Mouse (Mus musculus) erythroid progenitor cell, adult 5-6 weeks (primary cell): ENCODE data around the gene Chn2. TPM values are rescaled to one million over a fixed set of nuclear protein-coding genes. Genes with fewer than 3 reads are reported as not detected.

ENCODE experiments used
- ATAC-seq: replicated peaks from 2 replicates; pipeline ENCODE4 v1.8.0; 2016; ENCODE audit warnings: moderate number of reproducible peaks, mild to moderate bottlenecking, moderate TSS enrichment, inconsistent platforms; ENCODE audit not compliant: poor library complexity, low FRiP score, severe bottlenecking
- total RNA-seq, 2 experiments: library from RNA; stranded (forward) in 1 of 2; stranded (reverse) in 1 of 2; fragments of 150-400 nt in 1 of 2; fragments of 186-747, 209-891 nt in 1 of 2; gene quantifications; 2 replicates each; pipeline versions ENCODE4 v1.2.3 to v1.2.4; 2015 to 2017; ENCODE audit warnings: low replicate concordance in 2 of 2

Gene Chn2
- total RNA-seq (2015; ENCODE audit: low replicate concordance) (6.7 and 7.9 TPM in 2 replicates), total RNA-seq (2017; ENCODE audit: low replicate concordance) (3.9 and 4.8 TPM in 2 replicates)

DNA sequence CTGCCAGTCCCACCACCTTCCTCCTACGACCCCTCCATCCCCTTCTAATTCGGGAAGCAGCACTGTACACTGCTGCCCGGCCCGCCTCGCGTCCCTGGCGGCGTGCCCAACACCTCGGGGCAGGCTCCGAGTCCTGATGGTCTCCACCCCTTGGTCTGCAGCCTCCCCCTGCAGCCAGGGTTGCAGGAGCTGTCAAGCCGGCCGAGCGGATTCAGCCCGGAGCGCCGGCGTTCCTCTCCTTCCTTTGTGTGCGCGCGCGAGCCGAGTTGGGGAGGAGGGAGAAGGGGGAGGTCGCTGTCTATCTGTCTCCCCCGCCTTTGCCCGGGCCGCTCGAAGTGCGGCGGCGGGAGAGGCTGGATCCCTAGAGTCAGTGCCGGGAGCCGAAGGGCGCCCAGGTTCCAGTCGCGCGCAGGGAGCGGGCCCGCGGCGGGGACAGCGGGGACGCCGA, at the start of gene Chn2:
Chn2 (plus strand) TSS at position 198 of the 448 bp plus-strand sequence.
- no peak for ATAC-seq

DNA sequence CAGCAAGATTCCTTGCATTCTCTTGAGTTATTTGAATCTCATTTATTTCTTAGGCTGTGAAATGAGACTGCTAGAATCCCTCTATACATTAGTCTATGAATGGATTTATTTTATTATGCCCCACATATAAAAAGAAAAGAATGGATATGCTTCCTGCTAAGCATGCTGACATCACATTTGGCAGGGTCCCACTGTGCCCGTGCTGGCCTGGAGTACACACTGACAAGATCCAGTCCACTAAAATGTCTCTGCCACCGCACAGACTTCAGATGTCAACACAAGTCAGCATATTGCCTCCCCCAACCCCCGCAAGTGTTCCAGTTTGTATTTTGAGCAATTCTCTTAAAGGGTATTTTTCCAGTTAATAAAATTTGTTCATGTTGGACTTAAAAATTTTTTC, 47.0 kb upstream of the Chn2 start:
- ATAC-seq = no peak

DNA sequence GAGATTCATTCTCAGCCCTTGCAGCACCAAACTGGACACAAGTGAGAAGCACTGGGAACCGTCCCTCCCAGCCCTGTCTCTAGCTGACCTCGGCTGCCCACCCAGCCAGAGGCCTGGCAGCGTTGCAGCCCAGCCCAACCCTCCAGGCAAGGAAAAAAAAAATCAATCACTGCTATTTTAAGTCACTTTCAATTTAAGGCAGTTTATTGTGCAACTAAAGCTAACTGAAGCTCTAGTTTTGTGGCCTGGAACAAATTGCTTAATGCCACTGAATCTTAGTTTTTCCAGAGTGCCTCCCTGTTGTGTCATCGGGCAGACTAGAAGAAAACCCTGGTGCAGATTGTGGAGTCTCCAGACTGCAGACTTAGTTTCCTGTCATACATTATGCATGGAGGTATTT, 43.8 kb upstream of the Chn2 start:
- no peak for ATAC-seq

DNA sequence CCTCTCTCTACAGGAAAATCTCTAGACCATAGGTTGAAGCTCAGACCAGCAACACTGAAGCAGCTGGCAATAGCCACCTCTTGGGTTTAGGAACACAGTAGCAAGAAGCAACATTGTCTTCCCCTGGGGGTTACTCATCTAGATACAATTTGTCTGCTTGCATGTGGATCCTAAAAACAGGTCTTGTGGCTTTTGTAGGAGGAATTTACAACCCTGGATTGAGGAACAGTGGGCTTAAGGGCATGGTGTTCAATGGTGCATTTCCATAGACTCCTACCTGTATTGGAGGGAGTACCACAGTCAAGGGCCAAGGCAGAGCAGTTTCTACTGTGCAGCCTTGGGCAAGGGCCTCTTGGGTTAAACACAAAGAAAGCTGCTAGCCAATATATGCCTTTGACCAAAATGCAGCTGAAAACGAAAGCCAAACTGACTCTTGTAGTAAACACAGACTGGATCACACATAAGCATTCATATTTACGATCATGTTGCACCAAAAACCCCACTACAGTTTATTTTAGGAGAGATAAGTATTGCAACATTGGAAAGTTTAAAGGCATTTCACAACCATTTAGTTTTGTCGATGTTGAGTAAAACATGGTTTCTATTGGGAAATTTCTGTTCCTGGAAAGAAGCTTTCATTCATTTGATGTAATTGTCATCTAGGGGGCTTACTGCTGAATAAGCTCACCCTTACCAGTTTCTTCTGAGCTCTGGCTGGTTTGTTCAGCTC, 43.0 kb upstream of the Chn2 start:
- no peak for ATAC-seq

DNA sequence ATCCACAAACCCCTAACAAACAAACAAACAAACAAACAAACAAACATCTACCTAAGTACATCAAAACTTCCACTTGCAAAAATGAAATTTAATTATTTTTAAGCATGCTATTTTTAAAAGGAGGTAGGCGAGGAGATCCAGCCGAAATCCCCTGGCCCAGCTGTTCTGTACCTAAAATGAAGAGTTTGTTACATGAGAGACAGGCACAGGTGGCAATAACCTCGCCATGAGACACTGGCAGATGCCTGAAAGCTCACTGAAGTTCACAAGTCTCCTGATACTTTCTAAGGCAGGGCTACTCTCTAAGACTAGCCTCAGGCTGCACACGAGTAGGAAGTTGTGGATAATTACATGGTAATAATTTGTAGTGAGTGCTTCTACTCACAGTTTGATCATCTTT, 34.1 kb upstream of the Chn2 start:
- no peak for ATAC-seq

DNA sequence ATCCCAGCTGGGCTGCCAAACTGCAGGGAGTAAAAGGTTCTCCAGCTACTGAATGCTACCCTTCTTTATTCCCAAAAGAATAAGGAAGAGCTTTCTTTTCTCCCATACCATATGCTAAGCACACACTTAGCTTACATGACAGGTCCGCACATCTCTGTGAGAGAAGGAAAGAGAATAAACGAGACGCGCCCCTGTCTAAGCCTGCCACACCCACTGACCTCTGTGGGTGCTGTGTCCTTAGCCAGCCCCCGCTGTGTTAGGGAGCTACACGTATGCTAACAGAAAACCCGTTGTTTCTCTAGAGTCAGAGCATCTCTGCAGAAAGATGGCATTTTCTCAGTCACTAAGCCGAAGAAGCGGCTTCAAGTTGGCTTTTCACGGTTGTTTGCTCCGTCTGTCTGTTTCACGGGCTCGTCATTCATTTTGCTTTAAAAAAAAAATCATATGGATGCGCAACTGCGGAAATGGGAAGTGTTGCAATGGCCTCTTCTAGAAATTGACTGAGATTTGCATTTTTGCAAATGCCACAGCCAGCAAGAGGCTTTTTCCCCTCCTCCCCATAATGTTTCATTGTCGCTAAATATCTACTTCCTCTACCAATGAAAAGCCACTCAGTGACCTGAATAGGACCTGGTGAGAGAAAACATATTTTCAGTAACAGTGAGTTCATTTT, 30.8 kb upstream of the Chn2 start:
- no peak for ATAC-seq

DNA sequence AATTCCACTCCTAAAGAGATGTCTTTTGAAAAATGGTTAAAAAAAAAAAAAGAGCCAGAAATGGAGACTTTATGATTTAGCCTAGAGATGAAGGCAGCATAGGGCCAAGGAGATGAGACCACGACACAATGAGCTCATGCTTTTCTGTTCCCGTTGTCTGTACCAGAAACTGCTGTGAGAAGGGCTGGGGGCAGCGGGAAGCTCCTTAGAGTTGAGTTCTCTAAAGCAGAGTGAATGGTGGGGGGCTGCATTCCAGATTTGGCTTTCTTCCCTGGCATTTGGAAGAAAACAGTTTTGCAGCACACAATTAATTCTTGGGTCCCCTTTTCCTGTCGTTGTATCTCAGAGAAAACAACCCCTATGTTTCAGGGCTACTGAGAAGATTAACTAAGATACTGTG, 30.1 kb upstream of the Chn2 start:
- no peak for ATAC-seq

DNA sequence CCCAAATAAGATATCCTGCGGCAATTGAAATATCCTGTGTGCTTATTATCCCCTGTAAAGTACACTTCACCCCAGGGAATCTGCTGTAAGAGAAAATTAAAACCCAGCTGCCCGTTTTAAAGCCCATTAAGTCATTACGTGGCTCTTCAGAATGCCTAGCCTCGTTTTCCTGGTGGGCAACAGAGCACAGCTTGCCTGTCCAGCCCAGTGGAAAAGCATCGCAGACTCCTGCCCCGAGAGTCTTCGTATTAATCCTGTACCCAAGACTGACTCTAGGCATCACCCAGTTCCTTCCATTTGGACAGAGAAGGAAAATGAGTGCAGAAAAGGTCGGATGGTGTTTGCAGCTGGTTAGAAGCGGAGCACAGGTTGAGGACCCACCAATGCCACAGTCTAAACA, 29.0 kb upstream of the Chn2 start:
- ATAC-seq = no peak

DNA sequence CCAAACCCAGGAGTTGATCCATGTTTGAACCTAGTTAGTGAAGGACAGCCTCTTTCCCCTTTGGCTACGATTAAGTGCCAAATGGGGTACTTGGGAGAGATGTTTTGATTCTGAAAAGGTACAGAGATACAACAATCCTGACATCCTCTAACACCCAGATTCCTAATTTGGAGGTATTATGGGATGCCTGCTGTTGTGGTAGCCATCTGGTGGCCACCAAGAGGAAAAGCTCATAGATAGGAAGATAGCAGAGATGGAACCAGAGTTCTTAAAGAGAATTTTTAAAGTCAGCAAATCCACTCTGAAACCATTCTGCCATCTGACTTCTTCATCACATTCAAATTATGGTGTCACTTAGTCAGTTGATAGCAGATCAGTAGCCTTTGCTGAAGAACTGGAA, 27.2 kb upstream of the Chn2 start:
- no peak for ATAC-seq

DNA sequence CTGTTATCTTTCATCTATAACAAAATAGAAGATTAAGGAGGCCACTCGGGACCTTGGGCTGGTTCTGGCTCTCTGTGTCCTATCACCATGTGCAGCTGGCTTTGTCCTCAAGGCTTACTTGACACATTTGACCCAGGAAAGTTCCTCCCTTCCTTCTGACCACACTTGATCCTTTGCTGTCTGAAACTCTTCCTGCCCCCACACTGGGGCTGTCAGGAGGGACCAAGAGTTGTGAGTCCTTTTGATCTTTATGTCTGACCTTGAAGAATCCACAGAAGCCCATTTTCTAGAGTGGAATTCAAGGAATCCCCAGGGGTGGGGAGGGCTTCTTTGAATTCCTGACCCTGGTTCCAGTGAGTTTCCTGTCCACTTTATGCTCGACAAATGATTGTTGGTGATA, 21.3 kb upstream of the Chn2 start:
- ATAC-seq = no peak

DNA sequence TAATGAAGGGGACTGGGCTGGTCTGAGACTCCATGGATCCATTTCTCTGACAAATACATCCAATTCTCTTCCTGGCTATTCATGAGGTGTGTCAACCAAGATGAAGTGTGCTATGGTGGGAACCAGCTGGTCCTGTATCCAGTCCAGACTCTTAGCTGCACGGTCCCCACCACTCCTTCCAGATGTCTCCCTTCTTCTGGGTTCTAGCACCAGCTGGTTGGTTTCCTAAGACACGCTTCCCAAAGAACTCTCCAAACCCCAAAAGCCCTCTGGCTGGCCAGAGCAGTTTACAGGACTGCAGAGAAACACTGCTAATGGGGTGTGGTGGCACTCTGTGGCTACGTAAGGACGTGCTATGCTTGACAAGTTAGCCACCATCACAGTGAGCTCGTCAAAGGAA, 20.5 kb upstream of the Chn2 start:
- ATAC-seq = no peak

DNA sequence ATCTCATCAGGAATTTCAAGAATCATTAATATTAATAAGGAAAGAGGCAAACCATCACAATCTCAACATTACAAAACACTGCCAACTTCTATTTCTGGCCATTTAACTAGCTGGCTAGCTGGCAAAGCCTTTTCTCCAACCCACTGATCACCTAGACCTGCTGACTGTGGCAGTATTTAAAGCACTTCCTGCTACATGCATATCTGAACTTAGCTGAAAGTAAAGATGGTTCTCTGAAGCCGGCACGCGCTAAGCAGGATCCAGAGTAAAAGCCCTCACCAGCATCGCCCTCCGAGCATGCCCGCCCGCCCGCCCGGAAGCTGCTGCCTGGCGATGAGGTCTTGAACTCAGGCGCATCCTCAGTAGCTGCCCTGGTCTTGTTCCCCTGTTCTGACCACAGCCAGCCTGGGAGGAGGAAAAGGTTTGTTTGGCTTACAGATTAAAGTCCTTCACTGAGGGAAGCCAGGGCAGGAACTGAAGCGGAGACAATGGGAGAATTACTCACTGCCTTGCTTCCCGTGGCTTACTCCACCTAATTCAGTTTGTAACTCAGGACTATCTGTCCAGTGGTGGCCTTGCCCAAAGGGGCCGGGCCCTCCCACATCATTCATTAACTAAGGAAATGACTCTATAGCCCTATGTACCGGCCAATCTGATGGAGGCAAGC, 18.1 kb upstream of the Chn2 start:
- ATAC-seq = no peak

DNA sequence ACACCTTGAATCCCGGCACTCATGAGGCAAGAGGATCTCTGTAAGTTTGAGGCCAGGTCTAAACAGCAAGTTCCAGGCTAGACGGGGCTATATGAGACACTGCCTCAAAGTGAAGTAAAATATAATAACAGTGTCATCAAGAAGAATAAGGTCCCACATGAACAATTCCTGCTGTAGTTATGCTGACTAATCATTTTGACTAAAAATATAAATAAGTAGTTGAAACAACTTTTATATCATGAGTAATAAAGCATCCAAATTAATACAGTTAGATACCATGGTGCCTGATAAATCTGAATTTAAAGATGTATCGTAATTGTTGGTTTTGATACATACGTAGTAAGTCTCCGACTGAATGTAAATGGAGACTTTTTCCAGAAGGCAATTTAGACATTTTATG, 15.5 kb upstream of the Chn2 start:
- ATAC-seq = no peak

DNA sequence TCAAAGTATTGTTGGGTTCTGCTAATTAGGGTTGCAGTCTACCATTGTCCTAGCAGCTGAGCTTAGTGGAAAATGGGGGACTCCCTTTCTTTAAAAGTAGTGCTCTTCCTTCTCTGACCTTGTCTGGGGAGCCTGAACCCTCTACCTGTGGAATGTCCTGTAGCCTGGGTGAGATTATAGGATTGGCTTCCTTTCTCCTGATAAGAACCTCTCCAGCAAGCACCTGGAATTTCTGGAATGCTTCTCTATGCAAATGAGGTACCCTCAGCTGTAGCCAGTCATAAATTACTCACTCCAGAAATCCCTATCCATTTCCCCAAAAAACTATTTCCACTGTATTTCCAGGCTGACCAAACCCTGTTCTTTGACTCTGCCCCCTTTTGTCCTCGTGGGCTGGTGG, 10.6 kb upstream of the Chn2 start:
- no peak for ATAC-seq

DNA sequence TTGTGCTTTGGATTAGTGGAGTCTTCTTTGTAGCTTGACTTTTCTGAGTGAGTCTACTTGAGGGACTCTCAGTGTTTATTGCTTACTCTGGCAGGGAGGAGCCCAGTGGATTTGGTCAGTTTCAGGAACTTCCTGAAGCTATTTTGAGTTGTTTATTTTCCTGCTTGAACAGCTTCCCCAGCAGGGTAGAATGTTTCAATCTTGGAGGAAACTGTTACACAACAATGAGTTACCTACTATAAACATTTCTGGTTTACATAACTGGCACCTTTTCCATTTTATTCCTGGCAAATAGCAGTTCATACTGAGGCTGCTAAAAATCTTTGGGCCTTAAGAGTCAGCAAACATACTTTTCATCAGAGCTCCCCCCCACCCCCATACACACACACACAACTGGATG, 9.0 kb upstream of the Chn2 start:
- ATAC-seq = no peak

DNA sequence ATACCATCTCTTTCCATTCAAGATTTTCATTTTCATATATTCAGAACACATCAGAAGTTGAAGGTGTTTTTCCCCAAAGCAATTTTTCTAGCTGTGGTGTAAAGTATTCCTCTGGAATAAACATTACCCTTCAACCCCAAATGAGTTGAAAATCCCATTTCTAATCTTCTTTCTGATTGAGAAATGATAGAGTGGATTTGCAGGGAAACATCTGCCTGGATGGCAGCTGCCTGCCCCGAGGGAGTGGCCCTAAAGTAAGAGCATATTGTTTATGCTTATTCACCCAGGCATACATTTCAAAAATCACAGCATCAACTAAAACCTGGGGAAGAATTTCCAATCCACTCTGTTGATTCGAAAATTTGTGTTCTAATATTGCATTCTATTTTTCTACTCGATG, 8.6 kb upstream of the Chn2 start:
- no peak for ATAC-seq

DNA sequence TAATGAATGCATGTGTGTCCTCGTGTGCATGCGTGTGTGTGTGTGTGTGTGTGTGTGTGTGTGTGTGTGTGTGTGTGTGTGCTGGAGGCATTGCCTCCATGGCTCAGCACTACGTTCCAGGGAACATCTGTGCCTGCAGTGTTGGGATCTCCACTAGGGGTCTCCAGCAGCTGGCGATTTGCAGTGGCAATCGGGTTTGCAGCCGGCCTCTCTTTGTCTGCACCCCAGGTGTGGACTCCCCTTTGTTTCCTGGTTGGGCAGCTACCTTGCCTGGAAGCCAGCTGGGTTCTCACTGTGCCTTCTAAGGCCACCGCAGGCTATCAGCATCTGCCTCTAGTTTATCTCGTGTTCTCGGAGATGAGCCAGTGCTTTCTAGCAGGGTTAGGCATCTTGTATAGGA, 4.9 kb upstream of the Chn2 start:
- ATAC-seq = no peak

DNA sequence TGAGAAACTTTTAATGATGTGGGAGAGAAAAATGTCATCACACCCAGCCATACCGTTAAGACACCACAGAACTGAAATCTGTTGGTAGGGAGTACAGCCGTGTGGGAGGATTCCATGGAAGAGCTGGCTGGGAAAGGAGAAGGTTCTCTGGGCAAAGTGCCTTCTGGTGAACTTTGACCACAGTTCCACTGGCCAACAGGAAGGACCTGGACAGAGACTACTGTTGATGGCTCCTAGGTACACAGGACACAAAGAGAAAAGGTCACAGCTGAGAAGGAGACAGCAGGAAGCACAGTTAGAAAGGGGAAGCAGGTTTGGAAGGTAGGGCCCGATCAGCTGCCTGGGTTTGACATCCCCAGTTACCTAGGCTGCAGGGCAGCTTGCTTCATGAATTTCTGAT, 3.8 kb upstream of the Chn2 start:
- no peak for ATAC-seq

DNA sequence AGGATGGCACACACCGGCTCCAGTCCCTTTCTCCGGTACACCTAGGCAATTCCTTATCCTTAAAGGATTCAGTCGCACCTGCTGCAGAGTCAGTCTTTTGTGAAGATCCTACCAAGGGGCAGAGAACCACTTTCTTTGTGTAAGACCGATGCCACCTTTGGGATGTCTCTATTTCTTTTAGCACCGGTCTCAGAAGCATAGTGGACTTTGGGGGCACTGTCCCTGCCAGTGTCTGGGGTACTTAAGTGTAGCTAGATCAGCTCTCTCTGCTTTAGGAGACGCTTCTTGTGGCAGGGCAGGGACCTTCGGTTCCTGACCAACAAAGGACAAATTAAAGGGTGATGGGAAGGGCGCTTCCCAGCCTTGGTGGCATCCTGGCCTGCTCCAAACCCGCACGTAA, 488 bp upstream of the Chn2 start:
- ATAC-seq = no peak

DNA sequence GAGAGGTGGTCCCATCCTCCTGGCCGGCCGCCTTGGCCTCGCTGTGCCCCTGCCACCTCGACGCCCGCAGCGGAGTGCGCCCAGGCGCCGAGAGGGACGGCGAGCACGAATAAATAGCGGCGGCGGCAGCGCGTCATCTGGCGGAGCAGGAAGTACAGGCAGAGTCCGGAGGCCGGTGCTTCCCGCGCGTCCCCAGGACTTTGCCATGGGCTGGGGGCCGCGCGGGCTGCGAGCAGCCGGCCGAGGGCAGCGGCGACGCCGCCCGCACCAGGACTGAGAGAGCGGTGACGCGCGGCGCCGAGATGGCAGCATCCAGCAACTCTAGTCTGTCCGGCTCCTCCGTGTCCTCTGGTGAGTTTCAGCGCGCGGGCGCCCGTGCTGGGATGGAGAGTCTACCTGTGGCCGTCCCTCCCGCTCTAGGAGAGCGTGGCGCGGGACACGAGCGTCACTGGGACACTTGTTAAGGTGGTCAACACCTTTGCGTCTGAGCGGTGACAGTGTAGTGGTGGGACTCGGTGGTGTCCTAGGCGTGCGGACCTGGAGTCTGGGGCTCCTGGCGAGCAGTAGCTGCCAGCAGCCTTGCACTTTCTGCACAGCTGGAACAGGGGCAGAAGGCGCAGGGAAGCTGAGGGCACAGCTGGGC, 572 bp downstream of the Chn2 start:
- no peak for ATAC-seq

DNA sequence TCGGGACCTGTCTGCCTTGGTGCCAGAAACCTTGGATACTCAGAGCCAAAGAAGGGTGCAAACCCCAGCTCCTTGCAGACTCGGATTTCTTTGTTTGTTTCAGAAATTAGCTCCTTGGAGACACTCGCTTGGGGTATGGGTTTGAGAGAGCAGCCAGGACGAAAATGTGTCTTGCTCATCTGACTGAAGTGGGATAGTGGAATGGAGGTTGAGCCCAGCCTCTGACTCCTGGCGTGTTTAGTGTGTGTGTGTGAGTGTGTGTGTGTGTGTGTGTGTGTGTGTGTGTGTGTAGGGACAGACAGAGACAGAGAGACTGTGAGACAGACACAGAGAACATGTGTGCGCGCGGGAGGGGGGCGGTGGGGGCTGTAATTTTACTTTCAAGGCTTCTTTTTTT, 1.1 kb downstream of the Chn2 start:
- ATAC-seq = no peak
